Mouse (Mus musculus) limb, embryonic 12.5 days (tissue): ENCODE results near the gene Pnmal1. TPM values are rescaled to one million over a fixed set of nuclear protein-coding genes. Genes with fewer than 3 reads are reported as not detected.

ENCODE experiments used
- ATAC-seq: fragments of 200-750 bp; cut with Nextera tagmentation; 2 replicates; pipeline ENCODE4 v1.8.0; 2017; ENCODE audit warnings: low read depth, moderate TSS enrichment; ENCODE audit not compliant: insufficient number of reproducible peaks, insufficient read depth, low FRiP score, low TSS enrichment
- H3K27ac ChIP-seq: fragments of 300-500 bp; sonication (generic); 2 replicates; pipeline ENCODE4 v1.5.1; 2016; ENCODE audit warnings: mild to moderate bottlenecking, moderate library complexity
- H3K27me3 ChIP-seq: fragments of 300-500 bp; sonication (generic); 2 replicates; pipeline ENCODE4 v1.6.1; 2016; ENCODE audit warnings: mild to moderate bottlenecking, moderate library complexity
- H3K36me3 ChIP-seq: fragments of 300-500 bp; sonication (generic); 2 replicates; pipeline ENCODE4 v1.6.1; 2016; ENCODE audit warnings: mild to moderate bottlenecking, moderate library complexity
- H3K4me1 ChIP-seq: fragments of 300-500 bp; sonication (generic); replicated peaks from 2 replicates; pipeline ENCODE4 v1.6.1; 2016
- H3K4me2 ChIP-seq: fragments of 300-500 bp; sonication (generic); 2 replicates; pipeline ENCODE4 v1.6.1; 2016; ENCODE audit warnings: mild to moderate bottlenecking, moderate library complexity
- H3K4me3 ChIP-seq: fragments of 300-500 bp; sonication (generic); replicated peaks from 2 replicates; pipeline ENCODE4 v1.5.1; 2016; ENCODE audit warnings: mild to moderate bottlenecking
- H3K9ac ChIP-seq: fragments of 300-500 bp; sonication (generic); replicated peaks from 2 replicates; pipeline ENCODE4 v1.6.1; 2016; ENCODE audit warnings: mild to moderate bottlenecking, moderate library complexity
- H3K9me3 ChIP-seq: fragments of 300-500 bp; sonication (generic); 2 replicates; pipeline ENCODE4 v1.6.1; 2016; ENCODE audit warnings: mild to moderate bottlenecking, moderate library complexity
- WGBS: fragments of 180-500 bp; shearing (Covaris S2); methylation state at CpG from one replicate; pipeline ENCODE4 v1.1.7; 2016; 5-methylcytosine and 5-hydroxymethylcytosine counted together
- polyA plus RNA-seq: library from polyadenylated mRNA; unstranded; fragments of >200 nt; fragmentation: Nextera tagmentation; extraction: Ambion mirVana; gene quantifications from 2 replicates; pipeline ENCODE4 v1.2.1, GENCODE M21; 2016

Gene Pnmal1
- polyA plus RNA-seq, 1 experiment from 2014 or later: 1.5 TPM

DNA sequence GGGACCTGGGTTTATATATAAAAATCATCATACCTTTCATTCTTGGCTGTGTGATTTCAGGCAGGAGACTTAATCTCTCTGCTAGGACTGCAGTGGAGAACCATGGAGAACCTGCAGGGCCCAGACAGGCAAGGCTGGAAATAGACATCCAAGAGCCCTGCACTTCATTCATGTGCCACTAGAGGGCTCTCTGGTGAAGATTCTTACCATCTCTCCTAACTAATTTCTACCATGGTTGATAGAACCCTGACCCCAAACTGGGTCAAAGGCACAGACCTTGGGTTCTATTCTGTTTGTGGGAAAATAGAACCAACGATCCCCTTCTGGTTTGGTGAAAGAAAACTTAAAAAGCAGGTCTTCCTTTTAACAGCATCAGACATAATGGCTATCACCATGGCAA is 28.6 kb upstream of the Pnmal1 start:
- no peak overlapping the region for H3K4me2 ChIP-seq
- H3K27me3 ChIP-seq: 0 out of 2 replicates have a peak, but pooled peaks cover 2% of the 10 kb centered on the region
- no peaks in the 10 kb centered on the region for H3K36me3 ChIP-seq
- H3K9ac ChIP-seq: no peak overlapping the region
- no peak overlapping the region for H3K27ac ChIP-seq
- ATAC-seq: no peak
- no peak overlapping the region for H3K4me3 ChIP-seq
- WGBS: 13% methylated on average over 1 of the region's 1 CpGs
- H3K9me3 ChIP-seq: no peaks in the 10 kb centered on the region
- H3K4me1 ChIP-seq: no peaks in the 10 kb centered on the region

DNA sequence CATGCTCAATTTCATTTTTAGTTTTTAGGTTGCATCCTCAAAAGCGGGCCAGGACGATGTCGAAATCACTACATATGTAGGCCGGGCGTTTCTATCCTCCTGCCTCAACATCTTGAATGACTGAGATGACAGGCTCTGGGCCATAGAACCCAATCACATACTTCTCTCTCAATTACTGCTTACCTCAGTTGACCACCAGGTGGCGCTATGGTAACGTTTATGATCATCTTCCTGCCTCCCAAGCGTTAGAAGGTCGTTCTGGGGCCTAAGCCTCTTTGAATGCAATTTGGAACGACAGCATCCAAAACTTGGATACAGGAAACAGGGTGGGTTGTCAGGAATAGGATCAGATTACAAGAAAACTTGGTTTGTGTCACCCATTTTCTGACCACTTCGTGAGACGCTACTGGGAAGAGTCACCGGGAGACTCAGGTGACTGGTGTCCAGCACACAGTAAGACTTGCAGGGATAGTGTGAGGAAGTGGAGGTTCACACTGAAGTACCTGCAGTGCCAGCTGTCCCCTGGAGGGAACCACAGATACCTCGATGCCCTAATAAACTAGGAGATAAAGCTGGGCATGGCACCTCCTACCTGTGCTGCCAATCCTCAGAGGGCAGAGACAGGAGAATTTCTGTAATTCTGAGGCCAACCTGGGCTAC is 27.4 kb upstream of the Pnmal1 start:
- no peak overlapping the region for H3K9ac ChIP-seq
- 20% methylated on average over 14 of the region's 14 CpGs for WGBS
- no peak; the same call in 1 of the 2 replicates for ATAC-seq

DNA sequence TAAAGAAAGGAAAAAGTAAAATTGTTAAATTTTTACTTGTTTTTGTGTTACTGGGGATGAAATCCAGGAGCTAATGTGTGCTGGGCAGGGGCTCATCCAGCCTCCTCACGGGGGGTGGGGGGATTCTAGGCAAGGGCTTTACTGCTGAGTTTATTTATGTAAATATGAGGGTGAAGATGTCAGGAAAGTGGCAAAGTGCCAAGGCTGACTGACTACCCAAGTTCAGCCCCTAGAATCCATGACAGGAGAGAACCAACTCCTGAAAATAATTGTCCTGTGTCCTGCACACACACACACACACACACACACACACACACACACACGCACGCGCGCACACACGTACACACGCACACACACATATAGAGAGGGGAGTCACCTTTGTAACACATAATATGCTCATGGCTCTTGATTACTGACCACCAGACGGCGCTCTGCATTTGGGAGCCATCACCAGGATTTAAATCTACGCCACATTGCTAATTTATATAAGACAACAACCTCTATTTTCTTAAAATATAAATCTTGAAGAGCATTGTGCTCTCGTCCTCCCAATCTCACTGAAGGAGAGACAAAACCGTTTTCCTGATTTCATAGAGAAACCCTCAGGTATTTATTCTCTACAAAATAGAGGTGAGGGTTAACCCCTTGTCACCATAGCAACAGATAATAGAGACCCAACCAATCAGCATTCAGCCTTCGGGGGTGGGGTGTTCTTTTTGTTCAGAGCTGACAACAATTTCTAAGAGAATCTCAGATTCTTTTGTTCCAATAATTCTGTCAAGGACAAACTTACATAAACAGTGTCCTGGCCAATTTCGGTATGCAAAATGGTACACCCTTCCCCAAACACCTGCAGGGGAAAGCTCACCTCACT is 26.5 kb upstream of the Pnmal1 start:
- Histone ChIP-seq H3K9ac (no peak overlapping the region), H3K4me3 (no peak overlapping the region)
- 0 out of 2 replicates have a peak, but pooled peaks have one; percentile 41 for ATAC-seq

More for the DNA sequence above, 27.4 kb upstream of the Pnmal1 start:
- H3K27me3 ChIP-seq: 0 out of 2 replicates have a peak, but pooled peaks cover 2% of the 10 kb centered on the region
- H3K4me3 ChIP-seq: no peak overlapping the region
- no peak overlapping the region for H3K27ac ChIP-seq
- no peaks in the 10 kb centered on the region for H3K9me3 ChIP-seq
- H3K4me1 ChIP-seq: no peaks in the 10 kb centered on the region
- no peak overlapping the region for H3K4me2 ChIP-seq
- no peaks in the 10 kb centered on the region for H3K36me3 ChIP-seq

DNA sequence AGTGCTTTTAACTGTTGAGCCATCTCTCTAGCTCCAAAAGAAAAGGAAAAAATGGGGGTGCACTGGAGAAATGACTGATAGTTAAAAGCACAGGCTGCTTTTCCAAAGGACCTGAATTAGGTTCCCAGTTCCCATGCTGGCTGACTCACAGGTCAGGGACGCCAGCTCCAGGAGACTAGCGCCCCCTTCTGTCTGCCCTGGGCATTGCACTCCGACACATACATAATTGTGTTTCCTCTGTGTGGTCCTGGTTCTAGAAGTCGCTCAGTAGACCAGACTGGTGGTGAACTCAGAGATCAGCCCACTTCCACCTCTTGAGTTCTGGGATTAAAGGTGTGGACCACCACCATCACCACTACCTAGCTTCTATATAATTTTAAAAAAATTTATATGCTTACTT is 22.2 kb upstream of the Pnmal1 start:
- no peaks in the 10 kb centered on the region for H3K9me3 ChIP-seq
- H3K36me3 ChIP-seq: no peaks in the 10 kb centered on the region
- 50% methylated on average over 4 of the region's 4 CpGs for WGBS
- no peak overlapping the region for H3K9ac ChIP-seq
- ATAC-seq: no peak
- H3K4me3 ChIP-seq: no peak overlapping the region
- H3K27me3 ChIP-seq: 0 out of 2 replicates have a peak, but pooled peaks cover 2% of the 10 kb centered on the region
- no peak overlapping the region for H3K4me2 ChIP-seq
- H3K4me1 ChIP-seq: peaks cover 18% of the 10 kb centered on the region; the same call in 1 of the 2 replicates
- H3K27ac ChIP-seq: no peak overlapping the region

More for the DNA sequence above, 26.5 kb upstream of the Pnmal1 start:
- no peak overlapping the region for H3K27ac ChIP-seq
- no peaks in the 10 kb centered on the region for H3K4me1 ChIP-seq
- no peaks in the 10 kb centered on the region for H3K9me3 ChIP-seq
- H3K27me3 ChIP-seq: 0 out of 2 replicates have a peak, but pooled peaks cover 2% of the 10 kb centered on the region
- no peak overlapping the region for H3K4me2 ChIP-seq
- WGBS: 49% methylated on average over 14 of the region's 14 CpGs
- no peaks in the 10 kb centered on the region for H3K36me3 ChIP-seq

DNA sequence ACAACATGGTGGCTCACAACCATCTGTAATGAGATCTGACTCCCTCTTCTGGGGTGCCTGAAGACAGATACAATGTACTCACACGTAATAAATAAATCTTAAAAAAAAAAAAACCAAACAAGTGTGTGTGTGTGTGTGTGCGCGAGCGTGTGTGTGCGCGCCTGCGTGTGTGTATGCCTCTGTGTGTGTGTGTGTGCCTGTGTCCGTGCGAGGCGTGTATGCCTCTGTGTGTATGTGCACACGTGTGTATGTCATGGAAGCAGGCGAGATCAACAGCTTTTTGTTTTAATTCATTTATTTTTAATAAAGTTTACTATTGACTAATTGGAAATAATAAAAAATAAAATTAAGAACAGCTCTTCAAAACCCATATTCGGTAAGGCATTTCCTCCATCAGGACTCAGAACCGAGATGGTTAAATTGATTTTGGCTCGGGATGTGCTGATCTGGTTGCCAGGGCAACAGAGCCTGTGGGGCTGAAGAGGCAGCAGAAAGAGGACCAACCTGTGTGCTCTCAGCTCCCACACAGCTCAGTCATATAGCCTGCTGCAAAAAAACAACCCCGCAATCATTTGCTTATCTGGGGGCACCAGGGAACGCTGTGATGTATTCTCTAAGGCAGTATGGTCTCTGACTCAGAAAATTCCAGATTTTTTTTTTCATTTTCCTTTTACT is 21.2 kb upstream of the Pnmal1 start:
- no peaks in the 10 kb centered on the region for H3K9me3 ChIP-seq
- H3K4me2 ChIP-seq: no peak overlapping the region
- no peak overlapping the region for H3K4me3 ChIP-seq
- ATAC-seq: no peak
- no peak overlapping the region for H3K9ac ChIP-seq
- H3K27ac ChIP-seq: no peak overlapping the region
- H3K4me1 ChIP-seq: peaks cover 18% of the 10 kb centered on the region; the same call in 1 of the 2 replicates
- H3K27me3 ChIP-seq: 0 out of 2 replicates have a peak, but pooled peaks cover 2% of the 10 kb centered on the region
- H3K36me3 ChIP-seq: no peaks in the 10 kb centered on the region
- WGBS: 71% methylated on average over 17 of the region's 17 CpGs

DNA sequence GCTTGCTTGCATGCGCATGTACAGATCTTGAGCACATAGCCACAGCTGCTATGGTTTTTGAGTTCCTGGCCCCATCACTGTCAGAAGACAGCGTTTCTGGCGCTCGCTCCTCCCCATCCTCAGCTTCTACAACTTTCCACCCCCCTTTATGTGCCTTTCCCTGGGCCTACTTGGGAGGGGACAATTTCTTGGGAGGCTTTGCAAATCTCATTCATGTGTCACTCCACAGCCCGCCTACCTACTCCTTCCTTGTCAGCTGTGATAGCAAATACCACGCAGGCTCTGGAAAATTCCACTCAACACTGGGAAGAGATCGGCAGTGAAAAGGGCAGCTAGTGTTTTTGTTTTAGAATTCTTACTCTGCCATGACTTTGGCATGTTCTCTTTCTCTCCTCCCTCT is 19.2 kb upstream of the Pnmal1 start:
- H3K36me3 ChIP-seq: no peaks in the 10 kb centered on the region
- no peak overlapping the region for H3K4me3 ChIP-seq
- H3K9ac ChIP-seq: no peak overlapping the region
- WGBS: 58% methylated on average over 7 of the region's 7 CpGs
- no peak for ATAC-seq
- H3K4me2 ChIP-seq: no peak overlapping the region
- H3K4me1 ChIP-seq: peaks cover 29% of the 10 kb centered on the region
- H3K27me3 ChIP-seq: peaks cover 4% of the 10 kb centered on the region
- H3K9me3 ChIP-seq: no peaks in the 10 kb centered on the region
- H3K27ac ChIP-seq: 0 out of 2 replicates have a peak overlapping the region, but pooled peaks have one; percentile 25

DNA sequence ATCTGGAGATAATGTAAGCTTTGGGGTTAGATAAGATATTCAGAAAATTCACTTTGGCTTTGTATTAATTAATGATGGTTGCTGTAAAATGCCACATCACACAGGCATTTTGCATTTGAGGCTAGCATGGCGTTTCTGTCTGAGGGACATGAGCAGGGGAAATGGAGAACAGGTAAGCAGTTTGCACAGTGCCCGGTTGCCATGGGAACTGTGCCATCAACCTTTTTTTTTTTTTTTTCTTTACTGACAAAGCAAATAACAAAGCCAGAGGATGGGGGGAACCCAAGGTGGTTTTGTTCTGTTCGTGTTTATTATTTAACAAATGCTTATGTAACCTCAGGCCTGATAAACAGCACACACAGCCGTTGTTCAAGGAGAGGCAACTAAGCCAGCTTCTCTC is 16.6 kb upstream of the Pnmal1 start:
- peaks cover 54% of the 10 kb centered on the region for H3K4me1 ChIP-seq
- peaks cover 30% of the 10 kb centered on the region for H3K27me3 ChIP-seq
- WGBS: 67% methylated on average over 4 of the region's 4 CpGs
- no peak overlapping the region for H3K9ac ChIP-seq
- no peaks in the 10 kb centered on the region for H3K36me3 ChIP-seq
- no peak overlapping the region for H3K4me2 ChIP-seq
- no peak for ATAC-seq
- H3K9me3 ChIP-seq: no peaks in the 10 kb centered on the region
- no peak overlapping the region for H3K4me3 ChIP-seq
- H3K27ac ChIP-seq: no peak overlapping the region

DNA sequence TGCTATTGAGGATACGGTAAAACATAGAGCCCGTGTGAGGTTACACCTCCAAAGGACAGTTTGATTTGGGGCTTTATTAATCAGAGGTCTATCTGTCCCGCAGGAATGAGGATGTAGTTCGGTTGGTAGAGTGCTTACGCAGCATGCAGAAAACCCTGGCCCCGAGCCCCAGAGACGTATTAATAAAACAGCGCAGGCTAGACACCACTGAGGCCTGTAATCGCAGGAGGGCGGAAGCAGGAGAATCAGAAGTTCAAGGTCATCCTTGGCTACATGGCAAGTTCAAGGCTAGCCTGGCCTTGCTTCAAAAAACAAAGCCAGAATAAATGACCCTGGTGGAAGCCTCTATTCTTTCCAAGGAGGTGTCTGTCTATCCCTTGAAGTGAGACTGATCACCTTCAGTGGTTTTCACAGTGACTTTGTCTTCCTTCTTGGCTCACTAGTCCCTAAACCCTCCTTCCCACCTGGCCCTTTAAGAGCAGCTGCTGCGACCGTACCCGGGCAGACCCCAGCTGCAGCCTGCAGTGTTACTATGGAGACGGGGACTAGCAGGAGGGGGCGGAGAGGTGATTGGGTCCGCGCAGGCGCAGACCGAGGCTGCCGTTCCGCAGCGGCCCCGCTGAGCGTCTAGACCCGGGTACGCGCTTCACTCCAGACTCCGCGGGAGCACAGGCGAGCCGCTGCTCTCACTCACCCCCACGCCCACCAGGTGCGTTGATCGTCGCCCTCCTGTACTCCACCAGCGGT is 15.2 kb upstream of the Pnmal1 start, which contains the start of gene Pnmal2:
Gene Pnmal2, plus strand, starts transcription at position 622 of the 747 bp plus-strand sequence.
- WGBS: 15% methylated on average over 35 of the region's 36 CpGs
- Histone ChIP-seq H3K9ac (peak within 1 kb of the TSS; percentile 76), H3K27me3 (peaks cover 43% of the 10 kb centered on the region)

DNA sequence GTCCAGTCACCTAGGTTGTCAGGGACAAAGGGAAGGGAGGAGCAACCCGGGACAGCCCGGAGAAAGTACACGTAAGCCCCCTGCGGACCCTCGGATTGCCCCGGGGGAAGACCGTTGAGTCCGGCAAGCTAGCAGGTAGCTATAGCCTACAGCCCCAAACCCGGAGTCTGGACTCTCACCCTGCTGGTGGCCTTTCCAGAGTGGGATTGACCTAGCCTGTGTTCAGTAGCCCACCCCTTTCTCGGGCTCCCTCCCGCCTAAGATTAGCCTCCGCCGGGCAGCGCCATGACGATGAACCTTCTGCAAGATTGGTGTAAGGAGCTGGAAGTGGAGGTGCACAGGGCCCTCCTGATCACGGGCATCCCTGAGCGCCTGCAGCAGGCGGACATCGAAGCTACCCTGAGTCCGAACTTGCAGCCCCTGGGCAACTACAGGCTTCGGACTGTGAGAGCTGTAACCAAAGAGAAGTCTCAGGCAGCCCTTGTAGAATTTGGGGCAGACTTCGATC is 14.6 kb upstream of the Pnmal1 start:
- peak overlapping the region; percentile 62 for H3K4me3 ChIP-seq
- no peaks in the 10 kb centered on the region for H3K36me3 ChIP-seq
- peak overlapping the region; percentile 53; the same call in 1 of the 2 replicates for H3K27ac ChIP-seq
- no peak; the same call in 1 of the 2 replicates for ATAC-seq
- 3% methylated on average over 22 of the region's 22 CpGs for WGBS
- H3K4me1 ChIP-seq: peaks cover 57% of the 10 kb centered on the region
- H3K9ac ChIP-seq: peak overlapping the region; percentile 76
- H3K9me3 ChIP-seq: no peaks in the 10 kb centered on the region
- peaks cover 50% of the 10 kb centered on the region for H3K27me3 ChIP-seq
- H3K4me2 ChIP-seq: peak overlapping the region; percentile 71

More for the DNA sequence above, 15.2 kb upstream of the Pnmal1 start, which contains the start of gene Pnmal2:
- H3K4me3 ChIP-seq: peak within 1 kb of the TSS; percentile 62
- ATAC-seq: peak; percentile 81
- H3K36me3 ChIP-seq: no peaks in the 10 kb centered on the region
- peak within 1 kb of the TSS; percentile 71 for H3K4me2 ChIP-seq
- no peaks in the 10 kb centered on the region for H3K9me3 ChIP-seq
- peaks cover 54% of the 10 kb centered on the region for H3K4me1 ChIP-seq
- peak within 1 kb of the TSS; percentile 53 for H3K27ac ChIP-seq

DNA sequence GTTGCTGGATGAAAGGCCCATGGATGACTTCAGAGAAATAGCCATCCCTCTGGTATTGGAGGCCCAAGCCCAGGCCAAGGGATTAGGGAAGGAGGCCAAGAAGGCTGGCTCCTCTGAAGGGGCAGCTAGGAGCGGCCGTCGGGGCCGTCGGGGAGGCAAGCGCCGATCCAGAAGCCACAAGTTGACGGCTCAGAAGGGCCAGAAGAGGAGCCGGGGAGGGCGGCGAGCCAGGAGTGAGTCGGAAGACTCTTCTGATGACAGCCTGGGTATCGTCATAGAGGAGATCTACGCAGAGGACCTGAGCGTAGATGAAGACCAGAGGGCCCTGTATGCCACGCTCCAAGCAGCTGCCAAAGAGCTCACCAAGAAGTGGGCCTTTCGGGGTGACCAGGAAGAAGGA is 14.1 kb upstream of the Pnmal1 start:
- peak overlapping the region; percentile 76 for H3K9ac ChIP-seq
- no peaks in the 10 kb centered on the region for H3K9me3 ChIP-seq
- no peak overlapping the region for H3K27ac ChIP-seq
- H3K4me1 ChIP-seq: peaks cover 54% of the 10 kb centered on the region
- peak overlapping the region; percentile 62 for H3K4me3 ChIP-seq
- peak overlapping the region; percentile 71 for H3K4me2 ChIP-seq
- no peak for ATAC-seq
- 12% methylated on average over 17 of the region's 17 CpGs for WGBS
- no peaks in the 10 kb centered on the region for H3K36me3 ChIP-seq
- peaks cover 52% of the 10 kb centered on the region for H3K27me3 ChIP-seq
